ENCODE assay signal across 26 mouse cellular contexts in genomic region chr4:127542771-127543170, GRCm38 (mm10).
A peak's percentile ranks its signal among the peaks of the same experiment; 100 is the strongest.
DNase-seq lines count a peak whose midpoint lies in the region; TF ChIP-seq lines count a peak whose summit lies in the region.
"Had no signal": no experiment of that assay in that cellular context is flagged by ENCODE, and none has a peak within 500 bp of the region (broad histone marks: within the 10 kb centered on the region; RNA-seq: fewer than 3 reads in every experiment).

No protein-coding gene starts in this region.

- no peak overlapping the region for H3K4me3 ChIP-seq in layer of hippocampus, adult 2 months
- H3K4me3 ChIP-seq: embryonic facial prominence, embryonic 12.5 days; hindbrain, embryonic 12.5 days; limb, embryonic 10.5 days; limb, embryonic 15.5 days; liver, embryonic 13.5 days; midbrain, embryonic 12.5 days had no signal

- intact Hi-C loops in left cerebral cortex, postnatal 25 days (cut with DNase I): loop anchor here (2.0 to 5.0 kb wide), 4 partner anchors 58 to 270 kb away; no protein-coding TSS in a partner anchor
- intact Hi-C loops in left cerebral cortex, postnatal 4 days (cut with DNase I): no loop called here

- peak overlapping the region; percentile 88 for H3K27ac ChIP-seq in layer of hippocampus, adult 2 months
- H3K27ac ChIP-seq: embryonic facial prominence, embryonic 12.5 days; hindbrain, embryonic 12.5 days; kidney, postnatal 0 days; limb, embryonic 10.5 days; limb, embryonic 15.5 days; liver, embryonic 13.5 days; midbrain, embryonic 12.5 days had no signal

- no peak for TF ChIP-seq CTCF in layer of hippocampus, adult 2 months (conservative IDR thresholded peaks at IDR 0.05)

- peak; percentile 33 to 35 for DNase-seq in cerebellum, postnatal 14 days
- no peak for DNase-seq in cerebellum, postnatal 4 days (ENCODE audit: low spot score in 2 of 2)
- DNase-seq in layer of hippocampus, adult 2 months (ENCODE audit: low spot score in 2 of 2): peak in 1 of 2 experiments; percentile 11
- DNase-seq in layer of hippocampus, postnatal 25 days (ENCODE audit: extremely low spot score in 1 of 2, low spot score in 1 of 2): no peak
- peak; percentile 33 to 75 for DNase-seq in left cerebral cortex, postnatal 25 days (ENCODE audit: low spot score in 2 of 2)
- DNase-seq in left cerebral cortex, postnatal 4 days: no peak
- peak; percentile 41 to 43 for DNase-seq in right cerebral cortex, postnatal 10 days (ENCODE audit: low spot score in 2 of 2)
- no peak for DNase-seq in right cerebral cortex, postnatal 25 days
- DNase-seq: adrenal gland, postnatal 10 days; cerebellum, adult 2 months; cerebellum, postnatal 36 days; embryo, embryonic 11 days; gastrocnemius, postnatal 10 days; kidney, adult 8-10 months; kidney, postnatal 4 days; liver, embryonic 13.5 days; lung, adult 18-20 months; lung, postnatal 4 days; thymus, adult 2 months; thymus, postnatal 36 days had no signal

Comparison
In these comparisons a context has a peak if more than half of its experiments do, and no peak if none do; other contexts are left out.
1. DNase-seq: peak in cerebellum, postnatal 14 days (2 of 2), left cerebral cortex, postnatal 25 days (2 of 2) and right cerebral cortex, postnatal 10 days (2 of 2); none in cerebellum, postnatal 4 days (0 of 2), layer of hippocampus, postnatal 25 days (0 of 2), left cerebral cortex, postnatal 4 days (single experiment) and right cerebral cortex, postnatal 25 days (single experiment).